Mouse (Mus musculus): Measurements from ENCODE around the gene Cyp4f15. TPM values are rescaled to one million over a fixed set of nuclear protein-coding genes. Genes with fewer than 3 reads are reported as not detected.

Gene Cyp4f15
- polyA plus RNA-seq (2016; fragmentation: Nextera tagmentation; extraction: Ambion mirVana): 0.49 and 1.4 TPM in 2 replicates

- Histone ChIP-seq H3K4me1 (peaks cover 10% of the 10 kb centered on the region), H3K4me3 (no peak within 1 kb of the TSS), H3K27me3 (replicated peaks; ENCODE audit: low read depth, poor library complexity, severe bottlenecking) (no peaks in the 10 kb centered on the region), H3K36me3 (replicated peaks) (no peaks in the 10 kb centered on the region), H3K9me3 (no peaks in the 10 kb centered on the region), H3K27ac (replicated peaks) (peak within 1 kb of the TSS; percentile 63)
- WGBS: 23% methylated on average over 7 of the region's 7 CpGs
- DNase-seq (ENCODE audit: low spot score): peak; percentile 35
Measured at GRCm38 (mm10) chr17:32685048-32685750, at the start of gene Cyp4f15. Gene Cyp4f15, plus strand, starts transcription at chr17:32685627.

GRCm38 (mm10) chr17:32636341-32636740 lies 49.1 kb upstream of the Cyp4f15 start:
- Histone ChIP-seq H3K27me3 (replicated peaks; ENCODE audit: low read depth, poor library complexity, severe bottlenecking) (no peaks in the 10 kb centered on the region), H3K4me3 (no peak overlapping the region), H3K36me3 (replicated peaks) (no peaks in the 10 kb centered on the region), H3K4me1 (peaks cover 8% of the 10 kb centered on the region; the same call in 1 of the 2 replicates), H3K9me3 (no peaks in the 10 kb centered on the region), H3K27ac (replicated peaks) (no peak overlapping the region)
- no peak for DNase-seq (ENCODE audit: low spot score)
- 49% methylated on average over 3 of the region's 3 CpGs for WGBS

- WGBS: 87% methylated on average over 2 of the region's 2 CpGs
- no peak for DNase-seq (ENCODE audit: low spot score)
- H3K36me3 ChIP-seq (replicated peaks): no peaks in the 10 kb centered on the region
- no peaks in the 10 kb centered on the region for H3K9me3 ChIP-seq
- no peak overlapping the region for H3K27ac ChIP-seq (replicated peaks)
- no peaks in the 10 kb centered on the region for H3K27me3 ChIP-seq (replicated peaks; ENCODE audit: low read depth, poor library complexity, severe bottlenecking)
- no peak overlapping the region for H3K4me3 ChIP-seq
- peaks cover 8% of the 10 kb centered on the region; the same call in 1 of the 2 replicates for H3K4me1 ChIP-seq
Measured at GRCm38 (mm10) chr17:32637151-32637550, 48.3 kb upstream of the Cyp4f15 start.

GRCm38 (mm10) chr17:32646631-32647030 lies 38.8 kb upstream of the Cyp4f15 start:
- H3K4me3 ChIP-seq: no peak overlapping the region
- H3K27ac ChIP-seq (replicated peaks): no peak overlapping the region
- no peak for DNase-seq (ENCODE audit: low spot score)
- H3K4me1 ChIP-seq: no peaks in the 10 kb centered on the region
- no peaks in the 10 kb centered on the region for H3K9me3 ChIP-seq
- H3K36me3 ChIP-seq (replicated peaks): no peaks in the 10 kb centered on the region
- WGBS: 89% methylated on average over 4 of the region's 4 CpGs
- H3K27me3 ChIP-seq (replicated peaks; ENCODE audit: low read depth, poor library complexity, severe bottlenecking): no peaks in the 10 kb centered on the region

- Histone ChIP-seq H3K27me3 (replicated peaks; ENCODE audit: low read depth, poor library complexity, severe bottlenecking) (no peaks in the 10 kb centered on the region), H3K4me3 (no peak overlapping the region), H3K9me3 (no peaks in the 10 kb centered on the region), H3K27ac (replicated peaks) (no peak overlapping the region), H3K36me3 (replicated peaks) (no peaks in the 10 kb centered on the region), H3K4me1 (no peaks in the 10 kb centered on the region)
- 87% methylated on average over 4 of the region's 4 CpGs for WGBS
- DNase-seq (ENCODE audit: low spot score): no peak
Measured at GRCm38 (mm10) chr17:32653860-32654259, 31.6 kb upstream of the Cyp4f15 start.

GRCm38 (mm10) chr17:32657041-32657440 lies 28.4 kb upstream of the Cyp4f15 start:
- H3K4me3 ChIP-seq: no peak overlapping the region
- WGBS: 77% methylated on average over 3 of the region's 3 CpGs
- no peaks in the 10 kb centered on the region for H3K36me3 ChIP-seq (replicated peaks)
- no peaks in the 10 kb centered on the region for H3K9me3 ChIP-seq
- DNase-seq (ENCODE audit: low spot score): no peak
- H3K27me3 ChIP-seq (replicated peaks; ENCODE audit: low read depth, poor library complexity, severe bottlenecking): no peaks in the 10 kb centered on the region
- H3K27ac ChIP-seq (replicated peaks): no peak overlapping the region
- no peaks in the 10 kb centered on the region for H3K4me1 ChIP-seq

GRCm38 (mm10) chr17:32658246-32658645 lies 27.2 kb upstream of the Cyp4f15 start:
- Histone ChIP-seq H3K4me1 (no peaks in the 10 kb centered on the region), H3K9me3 (no peaks in the 10 kb centered on the region), H3K4me3 (no peak overlapping the region), H3K36me3 (replicated peaks) (no peaks in the 10 kb centered on the region), H3K27ac (replicated peaks) (no peak overlapping the region), H3K27me3 (replicated peaks; ENCODE audit: low read depth, poor library complexity, severe bottlenecking) (no peaks in the 10 kb centered on the region)
- WGBS: 81% methylated on average over 1 of the region's 1 CpGs
- no peak for DNase-seq (ENCODE audit: low spot score)

GRCm38 (mm10) chr17:32658712-32659111 lies 26.7 kb upstream of the Cyp4f15 start, which contains the start of gene Cyp4f40:
Gene Cyp4f40, plus strand, starts transcription at chr17:32658900.
- H3K27ac ChIP-seq (replicated peaks): no peak within 1 kb of the TSS
- no peaks in the 10 kb centered on the region for H3K36me3 ChIP-seq (replicated peaks)
- no peaks in the 10 kb centered on the region for H3K9me3 ChIP-seq
- H3K4me3 ChIP-seq: no peak within 1 kb of the TSS
- no peak for DNase-seq (ENCODE audit: low spot score)
- 64% methylated on average over 2 of the region's 2 CpGs for whole genome bisulfite sequencing
- H3K4me1 ChIP-seq: no peaks in the 10 kb centered on the region
- H3K27me3 ChIP-seq (replicated peaks; ENCODE audit: low read depth, poor library complexity, severe bottlenecking): no peaks in the 10 kb centered on the region

GRCm38 (mm10) chr17:32673976-32674375 lies 11.5 kb upstream of the Cyp4f15 start:
- H3K36me3 ChIP-seq (replicated peaks): no peaks in the 10 kb centered on the region
- H3K4me1 ChIP-seq: no peaks in the 10 kb centered on the region
- H3K9me3 ChIP-seq: no peaks in the 10 kb centered on the region
- no peaks in the 10 kb centered on the region for H3K27me3 ChIP-seq (replicated peaks; ENCODE audit: low read depth, poor library complexity, severe bottlenecking)
- H3K27ac ChIP-seq (replicated peaks): no peak overlapping the region
- WGBS: 65% methylated on average over 7 of the region's 7 CpGs
- peak; percentile 17 for DNase-seq (ENCODE audit: low spot score)
- no peak overlapping the region for H3K4me3 ChIP-seq

- H3K4me1 ChIP-seq: no peaks in the 10 kb centered on the region
- DNase-seq (ENCODE audit: low spot score): peak; percentile 32
- H3K4me3 ChIP-seq: peak overlapping the region; percentile 28; the same call in 1 of the 2 replicates
- H3K9me3 ChIP-seq: no peaks in the 10 kb centered on the region
- 34% methylated on average over 21 of the region's 21 CpGs for WGBS
- no peaks in the 10 kb centered on the region for H3K36me3 ChIP-seq (replicated peaks)
- no peaks in the 10 kb centered on the region for H3K27me3 ChIP-seq (replicated peaks; ENCODE audit: low read depth, poor library complexity, severe bottlenecking)
- no peak overlapping the region for H3K27ac ChIP-seq (replicated peaks)
Measured at GRCm38 (mm10) chr17:32676040-32676635, 9.3 kb upstream of the Cyp4f15 start.

GRCm38 (mm10) chr17:32680404-32680803 lies 5.0 kb upstream of the Cyp4f15 start:
- Histone ChIP-seq H3K4me3 (no peak overlapping the region), H3K4me1 (peaks cover 4% of the 10 kb centered on the region), H3K9me3 (no peaks in the 10 kb centered on the region), H3K36me3 (replicated peaks) (no peaks in the 10 kb centered on the region), H3K27ac (replicated peaks) (no peak overlapping the region), H3K27me3 (replicated peaks; ENCODE audit: low read depth, poor library complexity, severe bottlenecking) (no peaks in the 10 kb centered on the region)
- DNase-seq (ENCODE audit: low spot score): peak; percentile 19
- 32% methylated on average over 2 of the region's 2 CpGs for WGBS

- no peak overlapping the region for H3K4me3 ChIP-seq
- H3K4me1 ChIP-seq: peaks cover 10% of the 10 kb centered on the region
- DNase-seq (ENCODE audit: low spot score): no peak
- no peak overlapping the region for H3K27ac ChIP-seq (replicated peaks)
- no peaks in the 10 kb centered on the region for H3K9me3 ChIP-seq
- no peaks in the 10 kb centered on the region for H3K36me3 ChIP-seq (replicated peaks)
- 93% methylated on average over 5 of the region's 5 CpGs for WGBS
- H3K27me3 ChIP-seq (replicated peaks; ENCODE audit: low read depth, poor library complexity, severe bottlenecking): no peaks in the 10 kb centered on the region
Measured at GRCm38 (mm10) chr17:32686722-32687121, 1.3 kb downstream of the Cyp4f15 start.

- no peak for DNase-seq (ENCODE audit: low spot score)
- peaks cover 2% of the 10 kb centered on the region for H3K4me1 ChIP-seq
- no peaks in the 10 kb centered on the region for H3K36me3 ChIP-seq (replicated peaks)
- H3K27me3 ChIP-seq (replicated peaks; ENCODE audit: low read depth, poor library complexity, severe bottlenecking): no peaks in the 10 kb centered on the region
- 96% methylated on average over 1 of the region's 1 CpGs for WGBS
- H3K27ac ChIP-seq (replicated peaks): no peak overlapping the region
- H3K4me3 ChIP-seq: no peak overlapping the region
- no peaks in the 10 kb centered on the region for H3K9me3 ChIP-seq
Measured at GRCm38 (mm10) chr17:32690959-32691358, 5.5 kb downstream of the Cyp4f15 start.

Measured in embryonic facial prominence, embryonic 10.5 days (tissue).